Mouse (Mus musculus) skeletal muscle tissue, postnatal 0 days (tissue): ENCODE results near the gene Fpr-rs7. TPM values are rescaled to one million over a fixed set of nuclear protein-coding genes. Genes with fewer than 3 reads are reported as not detected.

ENCODE experiments used
- polyA plus RNA-seq: library from polyadenylated mRNA; unstranded; fragments of >200 nt; fragmentation: Nextera tagmentation; extraction: Ambion mirVana; gene quantifications from 2 replicates; pipeline ENCODE4 v1.2.1, GENCODE M21; 2015

Gene Fpr-rs7
- not detected in 2 replicates for polyA plus RNA-seq

GRCm38 (mm10) chr17:20114126-20114525, at the start of gene Fpr-rs7:
Gene Fpr-rs7, minus strand, starts transcription at chr17:20114226.

Other genes starting within 250 kb of the Fpr-rs7 start
- not detected in 2 replicates for gene Vmn2r104, start 65.9 kb downstream of the Fpr-rs7 start, polyA plus RNA-seq
- gene Fpr-rs6, start 68.9 kb upstream of the Fpr-rs7 start, polyA plus RNA-seq, result not detected in 2 replicates
- not detected in 2 replicates for gene Vmn2r105, start 120.8 kb upstream of the Fpr-rs7 start, polyA plus RNA-seq
- gene Vmn2r106, start 171.3 kb upstream of the Fpr-rs7 start, polyA plus RNA-seq, result not detected in 2 replicates
- gene Vmn2r107, start 231.0 kb upstream of the Fpr-rs7 start, polyA plus RNA-seq, result not detected in 2 replicates